Mouse (Mus musculus) heart, embryonic 13.5 days (tissue): ENCODE measurements at regions not wholly inside any gene's neighbourhood (a gene's known extent, or its start where the extent isn't known, plus 50 kb on each side); places are given as distances from the start of the nearest gene placed in this dataset.
A peak's percentile ranks its signal among the peaks of the same experiment; 100 is the strongest.
"Not testable (repeated sequence)": the region's sequence is repeated elsewhere in the genome, so short reads cannot be mapped to it uniquely, and the experiment has no call there.

ENCODE experiments used
- ATAC-seq: fragments of 200-750 bp; cut with Nextera tagmentation; 2 replicates; pipeline ENCODE4 v1.8.0; 2017; ENCODE audit warnings: moderate TSS enrichment; ENCODE audit not compliant: insufficient number of reproducible peaks, low FRiP score, low TSS enrichment; ENCODE audit errors: extremely low read depth
- H3K27ac ChIP-seq: fragments of 300-500 bp; sonication (generic); replicated peaks from 2 replicates; pipeline ENCODE4 v1.5.1; 2015; ENCODE audit warnings: moderate library complexity, mild to moderate bottlenecking, inconsistent platforms
- H3K27me3 ChIP-seq: fragments of 300-500 bp; sonication (generic); replicated peaks from 2 replicates; pipeline ENCODE4 v1.6.1; 2015; ENCODE audit warnings: mild to moderate bottlenecking, inconsistent platforms
- H3K36me3 ChIP-seq: fragments of 300-500 bp; sonication (generic); 2 replicates; pipeline ENCODE4 v1.6.1; 2015; ENCODE audit warnings: mild to moderate bottlenecking, inconsistent platforms
- H3K4me1 ChIP-seq: fragments of 300-500 bp; sonication (generic); 2 replicates; pipeline ENCODE4 v1.6.1; 2015; ENCODE audit warnings: inconsistent platforms
- H3K4me2 ChIP-seq: fragments of 300-500 bp; sonication (generic); 2 replicates; pipeline ENCODE4 v1.6.1; 2015; ENCODE audit warnings: inconsistent platforms, mild to moderate bottlenecking, moderate library complexity
- H3K4me3 ChIP-seq: fragments of 300-500 bp; sonication (generic); 2 replicates; pipeline ENCODE4 v1.5.1; 2015; ENCODE audit warnings: moderate library complexity, mild to moderate bottlenecking, inconsistent platforms
- H3K9ac ChIP-seq: fragments of 300-500 bp; sonication (generic); 2 replicates; pipeline ENCODE4 v1.6.1; 2015; ENCODE audit warnings: inconsistent platforms, mild to moderate bottlenecking, moderate library complexity
- H3K9me3 ChIP-seq: fragments of 300-500 bp; sonication (generic); 2 replicates; pipeline ENCODE4 v1.6.1; 2016; ENCODE audit warnings: inconsistent platforms
- WGBS: fragments of 180-500 bp; shearing (Covaris S2); methylation state at CpG from one replicate; pipeline ENCODE4 v1.1.7; 2015; ENCODE audit warnings: mixed read lengths; 5-methylcytosine and 5-hydroxymethylcytosine counted together

DNA sequence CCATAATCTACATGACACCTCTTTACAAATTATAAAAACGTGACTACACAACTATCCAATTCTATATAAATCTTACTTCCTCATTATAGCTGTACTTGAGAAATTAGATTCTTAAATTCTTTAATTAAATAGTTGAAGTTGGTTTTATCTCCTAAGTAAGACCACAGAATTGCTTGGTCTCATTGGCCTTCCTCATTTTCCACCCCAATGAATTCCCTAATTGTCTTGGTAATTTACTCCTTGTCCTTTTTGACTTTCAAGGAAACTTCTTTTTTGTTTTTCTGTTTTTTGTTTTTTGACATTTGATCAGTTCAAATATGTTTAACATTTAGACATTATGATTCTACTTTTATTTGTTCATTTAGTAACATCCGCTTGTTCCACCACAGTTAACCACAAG lies 1591.7 kb upstream of the Pcdh20 start:
- no peaks in the 10 kb centered on the region for H3K27me3 ChIP-seq
- H3K4me3 ChIP-seq: no peak overlapping the region
- no peaks in the 10 kb centered on the region for H3K4me1 ChIP-seq
- H3K27ac ChIP-seq: no peak overlapping the region
- 66% methylated on average over 2 of the region's 2 CpGs for WGBS
- no peak overlapping the region for H3K9ac ChIP-seq
- no peak overlapping the region for H3K4me2 ChIP-seq
- no peaks in the 10 kb centered on the region for H3K9me3 ChIP-seq
- no peaks in the 10 kb centered on the region for H3K36me3 ChIP-seq
- ATAC-seq: no peak

DNA sequence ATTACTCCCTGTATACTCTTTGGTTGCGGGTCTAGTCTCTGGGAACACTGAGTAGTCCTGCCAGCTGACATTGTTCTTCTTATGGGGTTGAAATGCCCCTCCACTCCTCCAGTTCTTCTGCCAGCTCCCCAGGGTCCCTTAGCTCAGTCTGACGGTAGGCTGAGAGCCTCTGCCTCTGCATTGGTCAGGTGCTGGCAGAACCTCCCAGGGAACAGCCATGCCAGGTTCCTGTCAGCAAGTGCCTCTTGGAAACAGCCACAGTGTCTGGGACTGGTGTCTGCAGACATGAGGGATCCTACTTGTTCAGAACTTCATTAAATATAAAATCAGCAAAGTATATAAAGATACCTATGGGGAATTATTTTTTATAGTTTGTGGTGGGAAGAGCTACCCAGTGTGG lies 1578.6 kb upstream of the Pcdh20 start:
- no peak overlapping the region for H3K27ac ChIP-seq
- H3K4me1 ChIP-seq: no peaks in the 10 kb centered on the region
- H3K4me3 ChIP-seq: no peak overlapping the region
- no peaks in the 10 kb centered on the region for H3K27me3 ChIP-seq
- no peaks in the 10 kb centered on the region for H3K36me3 ChIP-seq
- 49% methylated on average over 2 of the region's 2 CpGs for WGBS
- H3K9ac ChIP-seq: no peak overlapping the region
- no peaks in the 10 kb centered on the region for H3K9me3 ChIP-seq
- no peak overlapping the region for H3K4me2 ChIP-seq
- peak; percentile 66; the same call in 1 of the 2 replicates for ATAC-seq

- not testable (repeated sequence) for ATAC-seq, H3K9me3 ChIP-seq, H3K27me3 ChIP-seq, H3K4me1 ChIP-seq, H3K36me3 ChIP-seq, H3K9ac ChIP-seq, H3K4me2 ChIP-seq, H3K27ac ChIP-seq, H3K4me3 ChIP-seq
- 54% methylated on average over 2 of the region's 2 CpGs for WGBS
Measured at GRCm38 (mm10) chr14:90048820-90049219, 1577.6 kb upstream of the Pcdh20 start.
